Mouse (Mus musculus) intestine, embryonic 15.5 days (tissue): ENCODE results near the gene Stk38. TPM values are rescaled to one million over a fixed set of nuclear protein-coding genes. Genes with fewer than 3 reads are reported as not detected.

ENCODE experiments used
- ATAC-seq: fragments of 200-750 bp; cut with Nextera tagmentation; 2 replicates; pipeline ENCODE4 v1.8.0; 2017; ENCODE audit warnings: moderate TSS enrichment, moderate library complexity
- H3K27ac ChIP-seq: fragments of 300-500 bp; sonication (generic); 2 replicates; pipeline ENCODE4 v1.5.1; 2015; ENCODE audit warnings: mild to moderate bottlenecking, inconsistent platforms
- H3K27me3 ChIP-seq: fragments of 300-500 bp; sonication (generic); replicated peaks from 2 replicates; pipeline ENCODE4 v1.6.1; 2015; ENCODE audit warnings: inconsistent platforms
- H3K36me3 ChIP-seq: fragments of 300-500 bp; sonication (generic); 2 replicates; pipeline ENCODE4 v1.6.1; 2015; ENCODE audit warnings: inconsistent platforms
- H3K4me1 ChIP-seq: fragments of 300-500 bp; sonication (generic); replicated peaks from 2 replicates; pipeline ENCODE4 v1.6.1; 2015; ENCODE audit warnings: inconsistent platforms
- H3K4me2 ChIP-seq: fragments of 300-500 bp; sonication (generic); replicated peaks from 2 replicates; pipeline ENCODE4 v1.6.1; 2015; ENCODE audit warnings: mild to moderate bottlenecking, inconsistent platforms
- H3K4me3 ChIP-seq: fragments of 300-500 bp; sonication (generic); replicated peaks from 2 replicates; pipeline ENCODE4 v1.5.1; 2015; ENCODE audit warnings: inconsistent platforms
- H3K9ac ChIP-seq: fragments of 300-500 bp; sonication (generic); 2 replicates; pipeline ENCODE4 v1.6.1; 2015; ENCODE audit warnings: inconsistent platforms
- H3K9me3 ChIP-seq: fragments of 300-500 bp; sonication (generic); 2 replicates; pipeline ENCODE4 v1.6.1; 2016; ENCODE audit warnings: inconsistent platforms
- WGBS: fragments of 180-500 bp; shearing (Covaris S2); methylation state at CpG from one replicate; pipeline ENCODE4 v1.1.7; 2015; 5-methylcytosine and 5-hydroxymethylcytosine counted together
- polyA plus RNA-seq: library from polyadenylated mRNA; unstranded; fragments of >200 nt; fragmentation: Nextera tagmentation; extraction: Ambion mirVana; gene quantifications from 2 replicates; pipeline ENCODE4 v1.2.1, GENCODE M21; 2015

Stk38 gene
- polyA plus RNA-seq, 1 experiment from 2014 or later = 90.7 TPM

DNA sequence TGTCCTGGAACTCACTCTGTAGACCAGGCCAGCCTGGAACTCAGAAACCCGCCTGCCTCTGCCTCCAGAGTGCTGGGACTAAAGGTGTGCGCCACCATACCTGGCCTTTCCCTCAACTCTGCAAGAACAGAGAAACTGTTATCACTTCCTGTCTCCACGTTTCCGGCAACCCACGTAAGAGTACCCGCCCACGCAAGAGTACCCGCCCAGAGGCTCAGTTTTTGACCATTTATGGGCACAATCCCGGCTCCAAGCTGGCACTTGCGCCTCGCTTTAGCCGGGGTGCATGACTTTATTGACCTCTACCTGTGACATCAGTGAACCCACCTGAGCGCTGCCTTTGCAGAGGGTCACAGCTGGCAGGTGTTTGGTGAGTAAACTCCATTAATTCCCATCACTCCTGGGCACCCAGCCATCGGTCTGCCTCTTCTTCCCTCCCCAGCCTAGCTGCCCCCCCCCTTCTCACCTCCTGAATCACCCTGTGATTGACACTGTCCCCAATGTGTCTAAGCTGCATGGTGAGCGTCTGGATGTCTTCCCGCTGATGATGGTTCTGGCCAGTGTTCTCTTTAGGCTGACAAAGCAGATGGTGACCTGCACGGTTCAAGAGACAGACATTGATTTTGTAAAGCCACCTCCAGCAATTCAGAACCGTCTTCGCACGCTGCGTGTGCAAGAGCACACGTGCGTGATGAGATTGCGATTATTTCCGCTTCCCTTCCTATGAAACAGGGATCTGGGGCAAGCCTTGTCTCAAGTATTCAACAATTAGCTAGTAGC lies 66.8 kb downstream of the Stk38 start:
- whole genome bisulfite sequencing = 93% methylated on average over 25 of the region's 25 CpGs
- Histone ChIP-seq H3K9me3 (no peaks in the 10 kb centered on the region), H3K27me3 (no peaks in the 10 kb centered on the region), H3K4me1 (no peaks in the 10 kb centered on the region), H3K9ac (no peak overlapping the region), H3K27ac (no peak overlapping the region), H3K36me3 (no peaks in the 10 kb centered on the region), H3K4me3 (no peak overlapping the region), H3K4me2 (no peak overlapping the region)
- no peak for ATAC-seq

DNA sequence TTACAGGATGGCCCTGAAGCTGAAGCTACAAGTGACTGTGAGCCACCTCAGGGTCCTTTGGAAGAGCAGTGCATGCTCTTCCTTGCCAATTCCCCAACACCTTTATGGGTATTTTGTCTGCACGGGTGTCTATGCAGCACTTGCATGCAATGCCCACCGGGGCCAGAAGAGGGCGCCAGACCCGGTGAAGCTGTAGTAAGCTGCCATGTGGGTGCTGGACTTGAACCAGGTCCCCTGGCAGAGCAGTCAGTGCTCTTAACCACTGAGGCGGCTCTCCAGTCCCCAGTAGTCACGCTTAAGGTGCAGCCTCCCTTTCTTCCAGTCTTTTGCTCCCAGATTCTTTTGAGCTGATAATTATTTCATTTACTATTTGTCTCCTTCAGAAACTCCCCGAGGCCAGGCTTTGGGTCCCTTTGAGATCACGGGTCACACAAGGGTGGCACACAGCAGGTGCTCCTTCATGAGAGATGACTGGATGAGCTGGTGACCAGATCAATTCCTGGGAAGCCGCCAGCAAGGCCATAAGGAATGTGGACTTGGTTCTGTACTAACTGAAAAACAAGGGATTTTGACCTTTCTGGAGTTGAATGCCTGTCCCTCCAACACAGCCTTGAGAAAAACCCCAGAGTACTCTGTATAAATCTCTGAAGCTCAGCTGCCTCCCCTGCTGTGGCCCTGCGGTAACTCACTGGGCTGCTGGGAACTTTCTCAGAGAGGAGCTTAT lies 71.0 kb downstream of the Stk38 start:
- WGBS = 81% methylated on average over 10 of the region's 10 CpGs
- ATAC-seq = no peak
- H3K36me3 ChIP-seq = no peaks in the 10 kb centered on the region
- no peak overlapping the region for H3K4me3 ChIP-seq
- no peaks in the 10 kb centered on the region for H3K9me3 ChIP-seq
- no peaks in the 10 kb centered on the region for H3K27me3 ChIP-seq
- H3K4me2 ChIP-seq = no peak overlapping the region
- no peak overlapping the region for H3K9ac ChIP-seq
- H3K27ac ChIP-seq = no peak overlapping the region
- H3K4me1 ChIP-seq = peaks cover 4% of the 10 kb centered on the region

DNA sequence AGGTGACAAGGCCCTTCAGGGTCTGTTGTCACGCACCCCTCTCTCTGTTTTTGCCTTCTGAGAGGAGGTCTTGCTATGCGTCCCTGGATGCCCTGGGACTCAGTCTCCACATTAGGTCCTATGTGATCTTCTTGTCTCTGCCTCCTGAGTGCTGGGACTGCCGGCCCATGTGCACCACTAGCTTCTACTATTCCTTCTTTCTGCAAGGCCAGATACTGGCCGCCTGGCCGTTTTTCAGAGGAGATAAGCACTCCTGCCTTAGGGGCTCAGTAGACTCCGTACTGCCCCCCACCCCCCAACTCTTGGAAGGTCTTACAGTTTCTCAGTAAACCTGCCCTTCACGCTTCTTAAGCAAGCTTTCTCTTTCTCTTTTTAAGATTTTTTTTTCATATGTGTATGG lies 71.7 kb downstream of the Stk38 start:
- H3K4me2 ChIP-seq = no peak overlapping the region
- H3K4me1 ChIP-seq = peaks cover 4% of the 10 kb centered on the region
- ATAC-seq = no peak

GRCm38 (mm10) chr17:28934120-28934916 lies 73.5 kb downstream of the Stk38 start:
- no peak overlapping the region for H3K4me3 ChIP-seq
- H3K4me1 ChIP-seq = peaks cover 13% of the 10 kb centered on the region
- no peaks in the 10 kb centered on the region for H3K9me3 ChIP-seq
- no peaks in the 10 kb centered on the region for H3K27me3 ChIP-seq
- H3K4me2 ChIP-seq = no peak overlapping the region
- 68% methylated on average over 19 of the region's 19 CpGs for WGBS
- no peak for ATAC-seq
- H3K9ac ChIP-seq = no peak overlapping the region
- H3K36me3 ChIP-seq = no peaks in the 10 kb centered on the region
- H3K27ac ChIP-seq = no peak overlapping the region

More for the DNA sequence above, 71.7 kb downstream of the Stk38 start:
- H3K27me3 ChIP-seq = no peaks in the 10 kb centered on the region
- no peak overlapping the region for H3K4me3 ChIP-seq
- no peaks in the 10 kb centered on the region for H3K36me3 ChIP-seq
- H3K27ac ChIP-seq = no peak overlapping the region
- WGBS = 93% methylated on average over 7 of the region's 7 CpGs
- H3K9me3 ChIP-seq = no peaks in the 10 kb centered on the region
- no peak overlapping the region for H3K9ac ChIP-seq

DNA sequence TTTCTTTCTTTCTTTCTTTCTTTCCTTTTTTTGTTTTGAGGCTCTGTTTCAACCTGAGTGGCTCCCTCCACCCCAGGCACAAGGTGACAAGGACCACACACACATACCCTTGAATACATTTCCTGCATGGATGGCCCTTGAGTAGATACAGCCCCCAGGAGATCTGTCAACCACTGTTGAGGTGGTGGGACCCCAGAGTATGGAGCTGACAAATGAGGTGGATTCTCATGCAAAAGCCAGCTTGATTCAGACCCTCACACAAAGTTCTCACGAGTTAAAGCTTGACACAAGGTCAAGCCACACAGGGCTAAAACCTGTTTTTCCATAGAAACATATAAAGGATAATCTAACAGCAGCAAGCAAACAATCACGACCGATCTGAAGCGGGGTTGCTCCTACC lies 75.5 kb downstream of the Stk38 start:
- no peak overlapping the region for H3K4me2 ChIP-seq
- H3K27ac ChIP-seq = 0 out of 2 replicates have a peak overlapping the region, but pooled peaks have one; percentile 69
- no peak overlapping the region for H3K9ac ChIP-seq
- WGBS = 79% methylated on average over 4 of the region's 4 CpGs
- no peaks in the 10 kb centered on the region for H3K27me3 ChIP-seq
- H3K4me3 ChIP-seq = no peak overlapping the region
- H3K36me3 ChIP-seq = no peaks in the 10 kb centered on the region
- ATAC-seq = no peak
- H3K9me3 ChIP-seq = no peaks in the 10 kb centered on the region
- peaks cover 13% of the 10 kb centered on the region for H3K4me1 ChIP-seq

GRCm38 (mm10) chr17:28931436-28932211 lies 76.2 kb downstream of the Stk38 start:
- peak overlapping the region; percentile 69 for H3K27ac ChIP-seq
- 86% methylated on average over 18 of the region's 18 CpGs for WGBS
- peaks cover 13% of the 10 kb centered on the region for H3K4me1 ChIP-seq
- no peak for ATAC-seq
- H3K27me3 ChIP-seq = no peaks in the 10 kb centered on the region
- no peaks in the 10 kb centered on the region for H3K9me3 ChIP-seq
- H3K4me2 ChIP-seq = no peak overlapping the region
- H3K9ac ChIP-seq = no peak overlapping the region
- no peak overlapping the region for H3K4me3 ChIP-seq
- H3K36me3 ChIP-seq = no peaks in the 10 kb centered on the region

GRCm38 (mm10) chr17:28930392-28931074 lies 77.3 kb downstream of the Stk38 start:
- Histone ChIP-seq H3K27ac (peak overlapping the region; percentile 93), H3K27me3 (no peaks in the 10 kb centered on the region)
- peak; percentile 93 for ATAC-seq

DNA sequence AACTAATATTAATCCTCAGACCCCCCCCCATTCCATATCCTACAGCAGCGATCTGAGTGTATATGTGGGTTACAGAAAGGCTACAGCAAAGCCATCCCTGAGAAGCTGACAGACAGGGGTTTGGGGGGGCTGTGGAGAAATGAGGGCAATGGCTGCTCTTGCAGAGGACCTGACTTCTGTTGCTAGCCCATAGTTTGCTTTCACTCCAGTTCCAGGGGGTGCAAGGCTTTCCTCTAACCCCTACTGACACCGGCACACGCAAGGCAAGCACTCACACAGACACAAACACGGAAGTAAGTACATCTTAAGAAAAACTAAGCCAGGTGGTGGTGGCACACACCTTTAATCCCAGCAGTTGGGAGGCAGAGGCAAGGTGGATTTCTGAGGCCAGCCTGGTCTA lies 78.4 kb downstream of the Stk38 start:
- Histone ChIP-seq H3K4me3 (no peak overlapping the region), H3K27me3 (no peaks in the 10 kb centered on the region), H3K36me3 (no peaks in the 10 kb centered on the region), H3K27ac (no peak overlapping the region), H3K9me3 (no peaks in the 10 kb centered on the region), H3K9ac (no peak overlapping the region), H3K4me1 (peaks cover 13% of the 10 kb centered on the region), H3K4me2 (no peak overlapping the region)
- WGBS = 90% methylated on average over 4 of the region's 4 CpGs
- no peak for ATAC-seq

More at GRCm38 (mm10) chr17:28930392-28931074, 77.3 kb downstream of the Stk38 start:
- Histone ChIP-seq H3K4me3 (no peak overlapping the region), H3K9me3 (no peaks in the 10 kb centered on the region), H3K9ac (peak overlapping the region; percentile 32), H3K36me3 (no peaks in the 10 kb centered on the region), H3K4me1 (peaks cover 13% of the 10 kb centered on the region), H3K4me2 (peak overlapping the region; percentile 53)
- 12% methylated on average over 14 of the region's 14 CpGs for WGBS

DNA sequence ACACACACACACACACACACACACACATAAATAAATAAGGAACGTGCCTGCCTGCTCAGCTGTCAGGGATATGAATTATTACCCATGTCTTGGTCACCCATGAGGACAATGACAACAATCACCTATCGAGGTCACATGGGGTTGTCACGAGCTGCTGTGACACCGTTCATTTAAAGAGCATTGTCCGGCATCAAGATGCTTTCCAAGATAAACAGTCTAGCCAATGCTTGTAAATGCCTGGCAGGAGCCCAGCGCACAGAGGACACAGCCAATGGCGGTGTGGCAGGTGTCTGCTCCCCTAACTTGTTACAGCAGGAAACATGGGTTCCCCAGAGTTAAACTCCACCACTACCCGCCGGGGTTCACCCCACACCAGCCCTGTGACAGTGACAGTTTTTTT lies 79.8 kb downstream of the Stk38 start:
- no peak for ATAC-seq
- Histone ChIP-seq H3K36me3 (no peaks in the 10 kb centered on the region), H3K4me1 (peaks cover 9% of the 10 kb centered on the region), H3K4me3 (no peak overlapping the region), H3K27ac (no peak overlapping the region), H3K9me3 (no peaks in the 10 kb centered on the region), H3K9ac (no peak overlapping the region), H3K4me2 (no peak overlapping the region), H3K27me3 (no peaks in the 10 kb centered on the region)
- 73% methylated on average over 9 of the region's 9 CpGs for WGBS

DNA sequence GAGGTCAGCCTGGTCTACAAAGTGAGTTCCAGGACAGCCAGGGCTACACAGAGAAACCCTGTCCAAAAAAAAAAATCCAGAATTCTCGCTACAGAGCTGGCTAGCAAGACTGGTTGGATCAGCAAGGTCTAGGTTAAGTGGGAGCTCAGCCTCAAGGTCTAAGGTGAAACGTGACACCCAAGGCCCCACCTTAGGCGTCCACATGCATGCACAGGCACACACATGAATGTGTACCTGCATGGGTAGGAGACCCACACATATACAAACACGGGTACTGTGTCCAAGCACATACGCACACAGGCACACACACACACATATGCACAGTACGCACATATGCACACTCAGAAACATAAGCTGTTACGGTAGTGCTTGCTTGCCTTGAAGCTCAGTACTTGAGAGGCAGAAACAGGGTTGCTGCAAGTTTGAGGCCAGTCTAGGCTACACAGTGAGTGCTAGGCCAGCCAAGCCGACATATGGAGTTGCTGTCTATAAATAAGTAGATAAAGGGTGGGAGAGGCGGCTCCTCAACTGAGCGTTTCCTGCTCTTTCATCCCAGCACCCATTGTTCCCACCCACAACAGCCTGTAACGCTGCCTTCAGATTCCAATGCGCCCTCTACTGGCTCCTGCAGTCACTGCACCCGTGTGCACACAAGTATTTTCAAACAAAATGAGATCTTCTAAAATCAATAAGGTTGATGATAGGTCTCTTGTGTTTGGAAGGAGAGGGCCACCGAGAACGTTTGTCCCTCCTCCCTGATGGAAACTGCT lies 80.7 kb downstream of the Stk38 start:
- no peak for ATAC-seq
- H3K4me3 ChIP-seq = no peak overlapping the region
- H3K36me3 ChIP-seq = no peaks in the 10 kb centered on the region
- 47% methylated on average over 15 of the region's 15 CpGs for WGBS
- H3K9me3 ChIP-seq = no peaks in the 10 kb centered on the region
- no peak overlapping the region for H3K4me2 ChIP-seq
- H3K9ac ChIP-seq = no peak overlapping the region
- peaks cover 9% of the 10 kb centered on the region for H3K4me1 ChIP-seq
- H3K27me3 ChIP-seq = no peaks in the 10 kb centered on the region
- H3K27ac ChIP-seq = no peak overlapping the region

GRCm38 (mm10) chr17:28926380-28926779 lies 81.4 kb downstream of the Stk38 start:
- Histone ChIP-seq H3K9ac (no peak overlapping the region), H3K36me3 (no peaks in the 10 kb centered on the region), H3K4me2 (no peak overlapping the region), H3K4me1 (peaks cover 9% of the 10 kb centered on the region), H3K27ac (no peak overlapping the region), H3K9me3 (no peaks in the 10 kb centered on the region), H3K4me3 (no peak overlapping the region), H3K27me3 (no peaks in the 10 kb centered on the region)
- WGBS = 16% methylated on average over 13 of the region's 13 CpGs
- no peak for ATAC-seq
